Mouse (Mus musculus): ENCODE measurements at regions not wholly inside any gene's neighbourhood (a gene's known extent, or its start where the extent isn't known, plus 50 kb on each side); places are given as distances from the start of the nearest gene placed in this dataset.
A peak's percentile ranks its signal among the peaks of the same experiment; 100 is the strongest.

- no peak overlapping the region for H3K9ac ChIP-seq
- H3K4me2 ChIP-seq (replicated peaks): no peak overlapping the region
- no peaks in the 10 kb centered on the region for H3K36me3 ChIP-seq
- 0 out of 2 replicates have a peak, but pooled peaks cover 5% of the 10 kb centered on the region for H3K4me1 ChIP-seq (replicated peaks)
- no peak overlapping the region for H3K27ac ChIP-seq
- no peak for ATAC-seq
- H3K27me3 ChIP-seq (replicated peaks): no peaks in the 10 kb centered on the region
- H3K9me3 ChIP-seq: no peaks in the 10 kb centered on the region
- no peak overlapping the region for H3K4me3 ChIP-seq (replicated peaks)
- WGBS: 47% methylated on average over 5 of the region's 5 CpGs
Observed at GRCm38 (mm10) chr15:31673038-31673437, 71.4 kb downstream of the Fam173b start.

- Histone ChIP-seq H3K4me3 (replicated peaks) (no peak overlapping the region), H3K27ac (no peak overlapping the region), H3K9me3 (no peaks in the 10 kb centered on the region), H3K9ac (no peak overlapping the region), H3K36me3 (no peaks in the 10 kb centered on the region), H3K4me2 (replicated peaks) (no peak overlapping the region), H3K4me1 (replicated peaks) (0 out of 2 replicates have a peak, but pooled peaks cover 5% of the 10 kb centered on the region), H3K27me3 (replicated peaks) (no peaks in the 10 kb centered on the region)
- ATAC-seq: no peak
- WGBS: 31% methylated on average over 7 of the region's 7 CpGs
Observed at GRCm38 (mm10) chr15:31676771-31677191, 75.1 kb downstream of the Fam173b start.

- no peak overlapping the region for H3K4me3 ChIP-seq (replicated peaks)
- H3K9me3 ChIP-seq: no peaks in the 10 kb centered on the region
- H3K4me1 ChIP-seq (replicated peaks): no peaks in the 10 kb centered on the region
- no peak overlapping the region for H3K27ac ChIP-seq
- WGBS: 61% methylated on average over 3 of the region's 3 CpGs
- no peaks in the 10 kb centered on the region for H3K36me3 ChIP-seq
- H3K9ac ChIP-seq: no peak overlapping the region
- ATAC-seq: no peak
- H3K4me2 ChIP-seq (replicated peaks): no peak overlapping the region
- no peaks in the 10 kb centered on the region for H3K27me3 ChIP-seq (replicated peaks)
Observed at GRCm38 (mm10) chr15:31693109-31693508, 91.5 kb downstream of the Fam173b start.

GRCm38 (mm10) chr15:31694877-31695671 lies 93.4 kb downstream of the Fam173b start:
- no peaks in the 10 kb centered on the region for H3K27me3 ChIP-seq (replicated peaks)
- H3K9ac ChIP-seq: no peak overlapping the region
- no peak overlapping the region for H3K4me2 ChIP-seq (replicated peaks)
- no peaks in the 10 kb centered on the region for H3K9me3 ChIP-seq
- WGBS: 78% methylated on average over 8 of the region's 8 CpGs
- no peak overlapping the region for H3K4me3 ChIP-seq (replicated peaks)
- H3K36me3 ChIP-seq: no peaks in the 10 kb centered on the region
- no peaks in the 10 kb centered on the region for H3K4me1 ChIP-seq (replicated peaks)
- ATAC-seq: no peak
- no peak overlapping the region for H3K27ac ChIP-seq

- no peaks in the 10 kb centered on the region for H3K27me3 ChIP-seq (replicated peaks)
- no peak overlapping the region for H3K27ac ChIP-seq
- no peak overlapping the region for H3K4me3 ChIP-seq (replicated peaks)
- no peak overlapping the region for H3K9ac ChIP-seq
- no peak for ATAC-seq
- no peak overlapping the region for H3K4me2 ChIP-seq (replicated peaks)
- no peaks in the 10 kb centered on the region for H3K9me3 ChIP-seq
- 68% methylated on average over 2 of the region's 2 CpGs for WGBS
- no peaks in the 10 kb centered on the region for H3K36me3 ChIP-seq
- no peaks in the 10 kb centered on the region for H3K4me1 ChIP-seq (replicated peaks)
Observed at GRCm38 (mm10) chr15:31703400-31703799, 101.7 kb downstream of the Fam173b start.

GRCm38 (mm10) chr15:31707416-31707815 lies 105.8 kb downstream of the Fam173b start:
- Histone ChIP-seq H3K9ac (no peak overlapping the region), H3K4me1 (replicated peaks) (no peaks in the 10 kb centered on the region), H3K27me3 (replicated peaks) (no peaks in the 10 kb centered on the region), H3K4me3 (replicated peaks) (no peak overlapping the region), H3K36me3 (no peaks in the 10 kb centered on the region), H3K27ac (no peak overlapping the region), H3K9me3 (no peaks in the 10 kb centered on the region), H3K4me2 (replicated peaks) (no peak overlapping the region)
- WGBS: 86% methylated on average over 1 of the region's 1 CpGs
- no peak for ATAC-seq

- Histone ChIP-seq H3K4me2 (replicated peaks) (no peak overlapping the region), H3K9me3 (no peaks in the 10 kb centered on the region), H3K27me3 (replicated peaks) (no peaks in the 10 kb centered on the region), H3K9ac (no peak overlapping the region), H3K36me3 (no peaks in the 10 kb centered on the region), H3K4me1 (replicated peaks) (no peaks in the 10 kb centered on the region), H3K27ac (no peak overlapping the region), H3K4me3 (replicated peaks) (no peak overlapping the region)
- no peak for ATAC-seq
- 65% methylated on average over 1 of the region's 1 CpGs for WGBS
Observed at GRCm38 (mm10) chr15:31721019-31721418, 119.4 kb downstream of the Fam173b start.

GRCm38 (mm10) chr15:31722429-31722828 lies 120.8 kb downstream of the Fam173b start:
- Histone ChIP-seq H3K27me3 (replicated peaks) (no peaks in the 10 kb centered on the region), H3K9ac (no peak overlapping the region), H3K4me1 (replicated peaks) (no peaks in the 10 kb centered on the region), H3K4me2 (replicated peaks) (no peak overlapping the region), H3K4me3 (replicated peaks) (no peak overlapping the region), H3K9me3 (no peaks in the 10 kb centered on the region), H3K36me3 (no peaks in the 10 kb centered on the region), H3K27ac (no peak overlapping the region)
- WGBS: 81% methylated on average over 5 of the region's 5 CpGs
- ATAC-seq: no peak

GRCm38 (mm10) chr15:31724252-31724651 lies 122.6 kb downstream of the Fam173b start:
- H3K4me1 ChIP-seq (replicated peaks): no peaks in the 10 kb centered on the region
- 63% methylated on average over 11 of the region's 11 CpGs for WGBS
- H3K27ac ChIP-seq: no peak overlapping the region
- peak; percentile 80 for ATAC-seq
- H3K27me3 ChIP-seq (replicated peaks): no peaks in the 10 kb centered on the region
- H3K36me3 ChIP-seq: no peaks in the 10 kb centered on the region
- no peak overlapping the region for H3K4me2 ChIP-seq (replicated peaks)
- no peak overlapping the region for H3K4me3 ChIP-seq (replicated peaks)
- no peaks in the 10 kb centered on the region for H3K9me3 ChIP-seq
- no peak overlapping the region for H3K9ac ChIP-seq

- no peaks in the 10 kb centered on the region for H3K4me1 ChIP-seq (replicated peaks)
- H3K9ac ChIP-seq: no peak overlapping the region
- WGBS: 91% methylated on average over 9 of the region's 9 CpGs
- H3K4me3 ChIP-seq (replicated peaks): no peak overlapping the region
- no peaks in the 10 kb centered on the region for H3K27me3 ChIP-seq (replicated peaks)
- no peak overlapping the region for H3K27ac ChIP-seq
- no peak overlapping the region for H3K4me2 ChIP-seq (replicated peaks)
- H3K9me3 ChIP-seq: no peaks in the 10 kb centered on the region
- H3K36me3 ChIP-seq: no peaks in the 10 kb centered on the region
- no peak for ATAC-seq
Observed at GRCm38 (mm10) chr15:31729133-31729532, 127.5 kb downstream of the Fam173b start.

GRCm38 (mm10) chr15:31741686-31742085 lies 140.0 kb downstream of the Fam173b start:
- H3K4me3 ChIP-seq (replicated peaks): no peak overlapping the region
- H3K9me3 ChIP-seq: no peaks in the 10 kb centered on the region
- H3K4me1 ChIP-seq (replicated peaks): no peaks in the 10 kb centered on the region
- no peak for ATAC-seq
- H3K27me3 ChIP-seq (replicated peaks): no peaks in the 10 kb centered on the region
- 63% methylated on average over 4 of the region's 4 CpGs for WGBS
- no peaks in the 10 kb centered on the region for H3K36me3 ChIP-seq
- H3K27ac ChIP-seq: no peak overlapping the region
- H3K9ac ChIP-seq: no peak overlapping the region
- H3K4me2 ChIP-seq (replicated peaks): no peak overlapping the region

GRCm38 (mm10) chr15:31744570-31744969 lies 142.9 kb downstream of the Fam173b start:
- Histone ChIP-seq H3K9me3 (no peaks in the 10 kb centered on the region), H3K4me2 (replicated peaks) (no peak overlapping the region), H3K9ac (no peak overlapping the region), H3K4me1 (replicated peaks) (no peaks in the 10 kb centered on the region), H3K27me3 (replicated peaks) (no peaks in the 10 kb centered on the region), H3K36me3 (no peaks in the 10 kb centered on the region), H3K4me3 (replicated peaks) (no peak overlapping the region), H3K27ac (no peak overlapping the region)
- 90% methylated on average over 2 of the region's 2 CpGs for WGBS
- ATAC-seq: no peak

GRCm38 (mm10) chr15:31752632-31753031 lies 151.0 kb downstream of the Fam173b start:
- H3K27me3 ChIP-seq (replicated peaks): no peaks in the 10 kb centered on the region
- ATAC-seq: no peak

More at GRCm38 (mm10) chr15:31752632-31753031, 151.0 kb downstream of the Fam173b start:
- Histone ChIP-seq H3K9me3 (no peaks in the 10 kb centered on the region), H3K4me2 (replicated peaks) (no peak overlapping the region), H3K36me3 (no peaks in the 10 kb centered on the region), H3K9ac (no peak overlapping the region), H3K4me1 (replicated peaks) (no peaks in the 10 kb centered on the region), H3K4me3 (replicated peaks) (no peak overlapping the region), H3K27ac (no peak overlapping the region)
- 67% methylated on average over 2 of the region's 2 CpGs for WGBS
